Mouse (Mus musculus) erythroid progenitor cell, adult 5-6 weeks (primary cell): Measurements from ENCODE around the gene Sema6d. TPM values are rescaled to one million over a fixed set of nuclear protein-coding genes. Genes with fewer than 3 reads are reported as not detected.

Experiments used
- ATAC-seq: replicated peaks from 2 replicates; pipeline ENCODE4 v1.8.0; 2016; ENCODE audit warnings: moderate number of reproducible peaks, mild to moderate bottlenecking, moderate TSS enrichment, inconsistent platforms; ENCODE audit not compliant: poor library complexity, low FRiP score, severe bottlenecking
- total RNA-seq, 2 experiments: library from RNA; stranded (forward) in 1 of 2; stranded (reverse) in 1 of 2; fragments of 150-400 nt in 1 of 2; fragments of 186-747, 209-891 nt in 1 of 2; gene quantifications; 2 replicates each; pipeline versions ENCODE4 v1.2.3 to v1.2.4; 2015 to 2017; ENCODE audit warnings: low replicate concordance in 2 of 2

The Sema6d gene
- total RNA-seq, 2 experiments from 2014 or later, result 1.3 to 5.0 TPM

DNA sequence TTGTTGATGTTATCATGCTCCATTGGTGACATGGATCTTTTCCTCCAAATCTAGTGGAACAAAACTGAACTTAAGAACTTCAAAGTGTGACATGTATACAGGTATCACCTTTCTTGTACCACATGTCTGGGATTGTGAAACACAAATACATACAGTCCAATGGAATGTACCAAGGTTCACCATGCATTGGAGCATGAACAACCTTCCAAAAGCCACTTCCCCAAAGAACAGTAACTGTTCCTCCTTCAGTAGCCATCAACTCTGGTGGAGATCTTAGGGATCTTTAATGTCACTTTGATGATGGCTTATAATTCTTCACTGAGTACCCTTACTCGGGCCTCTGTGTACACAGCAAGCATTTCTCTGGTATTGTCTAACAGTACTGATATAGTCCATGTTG, 295.3 kb downstream of the Sema6d start:
- ATAC-seq, result no peak

DNA sequence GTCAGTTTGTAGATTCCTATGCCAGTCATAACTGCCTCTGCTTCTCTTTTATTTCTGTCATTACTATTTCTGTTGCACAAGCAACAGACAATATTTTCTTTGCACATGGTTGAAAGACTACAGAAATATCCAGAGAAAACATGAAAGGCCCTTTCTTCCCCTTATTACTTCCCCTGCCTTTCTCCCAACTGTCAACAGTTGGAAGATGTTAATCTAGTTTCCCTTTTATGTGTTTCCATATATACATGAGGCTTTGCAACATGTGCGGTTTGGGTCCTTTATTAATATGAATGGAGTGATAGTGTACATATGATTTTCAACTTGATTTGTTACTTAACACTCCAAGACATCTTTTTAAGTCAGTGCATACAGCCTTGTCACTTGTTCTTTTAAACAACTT, 296.0 kb downstream of the Sema6d start:
- no peak for ATAC-seq

DNA sequence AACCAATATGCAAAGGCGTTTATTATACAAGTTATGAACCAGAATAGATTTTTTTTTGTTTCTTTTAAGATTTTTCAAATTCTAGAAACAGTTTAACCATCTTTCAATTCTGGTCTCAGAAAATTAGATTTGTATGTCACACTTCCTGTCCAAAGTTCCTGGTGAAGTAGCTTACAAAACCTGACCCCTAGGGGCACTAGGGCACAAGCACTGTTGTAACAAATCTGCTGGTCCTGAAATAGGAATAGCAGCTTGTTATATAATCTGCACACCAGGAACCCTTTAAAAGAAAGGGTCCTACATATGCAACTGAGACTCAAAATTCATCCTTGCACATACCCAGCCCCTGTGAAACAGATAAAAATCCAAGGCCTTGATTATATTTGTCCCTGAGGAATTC, 298.5 kb downstream of the Sema6d start:
- no peak for ATAC-seq

DNA sequence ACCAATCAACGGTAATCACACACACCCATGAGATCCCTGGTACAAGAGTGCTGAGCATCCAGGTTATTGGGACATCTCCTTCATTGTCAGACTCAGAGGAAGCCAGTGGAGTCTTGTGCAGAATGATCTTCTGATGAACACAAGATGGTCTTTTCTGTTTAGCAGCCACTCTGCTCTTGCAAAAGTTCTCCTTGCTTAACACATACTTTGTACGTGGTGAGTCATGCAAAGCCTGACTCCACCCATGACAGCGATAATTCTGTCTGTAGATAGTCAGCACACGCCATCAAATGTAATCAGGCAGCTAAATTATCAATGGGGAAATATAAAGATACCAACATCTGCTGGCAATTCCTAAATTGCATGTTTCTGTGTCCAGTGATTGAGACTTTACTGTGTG, 307.0 kb downstream of the Sema6d start:
- ATAC-seq, result no peak

DNA sequence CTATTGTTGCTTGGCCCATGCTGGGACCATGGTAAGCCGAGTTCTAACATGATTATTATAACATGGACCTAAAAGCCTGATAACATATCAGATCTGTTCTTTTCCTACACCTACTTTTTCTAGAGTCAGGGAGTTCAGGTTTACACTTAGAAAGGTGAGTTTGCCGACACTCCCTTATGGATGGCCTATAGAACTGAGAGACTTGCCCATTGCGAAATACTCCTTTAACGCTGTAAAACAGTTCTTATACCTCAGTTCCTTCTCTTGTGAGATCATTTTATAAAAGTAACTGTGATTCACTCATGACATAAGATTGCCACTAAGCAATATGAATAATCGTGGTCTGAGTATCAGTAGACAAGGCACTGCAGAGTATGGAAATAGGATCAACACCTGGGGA, 307.5 kb downstream of the Sema6d start:
- no peak for ATAC-seq

DNA sequence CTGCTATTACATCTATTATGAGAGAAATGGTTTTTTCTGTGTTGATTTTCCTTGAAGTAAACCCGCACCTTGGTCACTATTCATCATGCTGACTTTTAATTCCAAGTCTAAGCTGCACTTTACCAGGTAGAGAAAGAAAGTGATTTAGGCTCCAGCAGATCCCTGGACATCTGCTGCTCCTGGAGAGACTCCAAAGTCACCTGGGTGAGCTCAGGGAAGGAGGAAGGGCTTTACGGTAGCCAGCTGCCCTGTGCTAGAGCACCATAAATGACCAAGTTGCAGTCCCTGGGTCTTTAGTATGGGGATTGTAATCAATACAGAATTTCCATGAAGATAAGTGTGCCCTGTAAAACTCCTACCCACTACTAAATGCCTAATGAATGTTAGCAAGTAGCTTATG, 309.8 kb downstream of the Sema6d start:
- ATAC-seq, result no peak

DNA sequence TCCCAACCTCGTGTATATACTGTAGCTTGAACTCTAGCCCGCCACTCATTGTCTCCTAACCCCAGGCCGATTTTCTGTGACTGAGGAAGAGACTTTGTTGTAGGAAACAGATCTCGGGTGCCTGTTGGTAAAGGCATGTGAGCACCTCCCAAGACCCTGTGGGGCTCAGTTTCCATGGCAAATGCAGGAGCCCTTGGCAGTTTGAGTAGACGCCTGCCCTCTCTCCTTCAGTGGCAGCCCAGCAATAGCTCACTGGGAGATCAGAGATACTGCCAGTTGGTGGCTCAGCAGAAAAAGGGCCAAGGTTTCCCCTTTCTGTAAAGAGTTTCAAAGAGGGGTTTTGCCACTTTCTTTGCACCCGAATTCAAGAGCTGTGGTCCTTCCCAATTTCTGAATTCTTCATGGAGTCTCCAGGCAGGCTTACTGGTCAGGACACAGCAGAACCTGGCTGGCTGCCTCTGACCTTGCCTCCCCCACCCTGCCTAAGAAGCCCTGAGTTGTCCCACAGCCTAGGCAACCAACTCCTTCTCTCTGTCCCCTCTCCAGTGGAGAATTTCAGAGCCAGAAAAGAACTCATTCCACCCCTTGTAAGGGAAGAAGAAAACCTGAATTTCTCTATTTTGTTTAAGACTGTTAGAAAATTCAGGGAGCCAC, 312.1 kb downstream of the Sema6d start:
- ATAC-seq, result no peak

DNA sequence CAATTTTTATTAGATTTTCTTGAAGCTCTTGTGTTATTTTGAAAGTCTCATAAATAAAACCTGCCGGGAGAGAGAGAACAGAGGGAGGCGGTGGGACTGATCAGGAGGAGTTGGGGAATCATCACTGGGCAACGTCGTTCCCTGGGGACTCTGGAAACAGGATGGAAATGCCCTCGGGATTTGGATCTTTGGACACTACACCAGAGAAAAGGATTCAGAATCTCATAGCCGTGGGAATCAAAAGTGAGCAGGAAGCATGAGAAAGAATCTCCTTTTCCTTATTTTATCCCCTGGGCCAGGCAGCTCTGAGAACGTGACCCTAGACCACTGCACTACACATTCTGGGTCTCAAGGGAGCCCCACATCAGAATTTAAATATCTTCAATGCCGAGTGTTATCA, 313.8 kb downstream of the Sema6d start:
- ATAC-seq, result no peak

DNA sequence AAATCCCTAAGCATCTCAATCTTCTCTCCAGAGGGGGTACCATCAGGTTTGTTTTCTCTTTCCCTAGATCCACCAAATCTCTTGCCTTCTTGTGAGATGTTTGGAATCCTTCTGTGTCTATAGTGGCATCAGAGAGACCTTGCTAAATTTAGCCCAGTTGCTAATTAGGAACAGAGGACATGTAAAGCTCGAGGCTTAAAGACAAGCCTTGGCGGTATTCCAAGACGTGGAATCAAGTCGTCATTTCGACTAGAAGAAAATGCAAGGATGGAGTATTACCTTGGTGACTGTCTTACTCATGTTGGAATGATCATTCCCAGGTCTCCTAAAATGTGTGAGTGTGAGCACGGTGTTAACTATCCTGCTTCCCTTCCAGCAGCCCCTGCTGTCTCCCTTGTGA, 314.2 kb downstream of the Sema6d start:
- no peak for ATAC-seq

DNA sequence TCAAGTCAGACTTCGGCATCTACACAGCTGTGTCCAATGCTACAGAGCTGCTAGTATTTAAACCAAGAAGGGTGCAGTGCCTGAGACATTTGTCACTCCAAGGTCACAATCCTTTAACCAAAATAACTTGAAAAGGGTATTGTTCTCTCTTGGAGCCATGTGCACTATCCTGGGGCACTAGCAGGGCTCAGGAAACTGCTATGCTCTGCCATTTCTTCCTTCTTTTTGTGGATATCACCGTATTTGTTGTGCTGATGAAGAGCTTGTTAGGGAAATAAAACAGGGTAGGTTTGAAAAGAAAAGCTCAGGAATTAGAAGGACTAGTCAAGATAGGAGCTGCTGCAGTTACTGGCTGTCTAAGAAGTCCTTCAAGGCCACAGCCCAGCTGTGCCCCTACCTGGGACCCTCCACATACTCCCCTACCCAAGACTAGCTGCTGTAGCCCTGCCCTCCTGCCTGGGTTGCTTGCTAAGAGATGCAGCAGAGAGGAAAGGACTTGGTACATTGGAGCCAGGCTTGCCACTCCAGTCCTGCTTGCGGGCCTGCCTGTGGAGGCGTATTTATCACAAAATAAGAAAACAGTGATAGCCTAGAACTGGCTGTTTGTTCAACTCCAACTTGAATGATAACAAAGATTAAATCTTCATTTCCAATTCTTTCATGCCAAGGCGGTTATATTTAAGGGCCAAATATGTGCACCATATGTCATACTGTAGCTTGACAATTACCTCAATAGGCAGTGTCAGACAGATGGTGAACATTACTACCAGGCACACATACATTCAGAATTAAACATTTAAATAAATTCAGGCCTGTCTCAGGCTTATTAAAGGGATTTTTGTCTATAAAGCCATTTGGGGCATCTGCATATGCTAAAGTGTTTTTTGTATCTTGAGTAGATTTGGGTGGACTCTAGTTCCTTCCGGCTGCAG, 315.1 kb downstream of the Sema6d start:
- ATAC-seq, result no peak

DNA sequence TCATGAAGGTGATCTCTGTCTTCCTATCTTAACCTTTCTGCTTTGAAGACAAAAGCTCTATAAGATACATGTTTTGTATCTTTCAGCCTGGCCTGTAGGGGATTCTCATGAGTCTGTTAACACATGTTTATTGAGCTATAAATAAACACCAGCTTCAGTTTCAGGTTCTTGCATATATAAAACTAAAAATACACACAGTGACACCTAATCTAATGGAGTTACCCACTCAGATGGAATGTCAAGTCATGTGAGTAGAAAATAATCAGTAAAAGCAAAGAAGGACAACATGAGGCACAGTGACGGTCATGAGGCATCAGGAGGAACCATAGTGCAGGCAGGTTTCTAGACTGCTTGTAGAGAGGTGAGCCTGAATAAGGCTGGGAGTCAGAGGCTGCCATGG, 319.2 kb downstream of the Sema6d start:
- no peak for ATAC-seq

DNA sequence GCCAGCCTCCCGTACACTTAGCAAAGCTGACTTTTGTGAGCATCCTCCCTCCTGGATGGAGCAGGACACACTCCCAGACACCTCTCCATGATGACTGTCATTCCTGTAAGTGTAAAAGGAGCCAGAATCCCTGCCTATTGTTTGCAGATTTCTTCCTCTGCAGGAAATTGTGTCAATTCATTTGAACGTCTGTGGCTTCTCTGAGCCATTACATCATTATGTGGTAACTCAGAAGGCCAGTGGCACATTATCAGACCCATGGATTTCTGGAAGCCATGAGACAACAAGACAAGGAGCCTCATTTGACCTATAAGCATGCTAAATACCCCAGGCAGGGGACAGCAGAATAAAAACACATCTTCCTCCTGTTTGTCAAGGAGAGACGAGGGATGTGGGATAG, 327.0 kb downstream of the Sema6d start:
- ATAC-seq, result no peak

DNA sequence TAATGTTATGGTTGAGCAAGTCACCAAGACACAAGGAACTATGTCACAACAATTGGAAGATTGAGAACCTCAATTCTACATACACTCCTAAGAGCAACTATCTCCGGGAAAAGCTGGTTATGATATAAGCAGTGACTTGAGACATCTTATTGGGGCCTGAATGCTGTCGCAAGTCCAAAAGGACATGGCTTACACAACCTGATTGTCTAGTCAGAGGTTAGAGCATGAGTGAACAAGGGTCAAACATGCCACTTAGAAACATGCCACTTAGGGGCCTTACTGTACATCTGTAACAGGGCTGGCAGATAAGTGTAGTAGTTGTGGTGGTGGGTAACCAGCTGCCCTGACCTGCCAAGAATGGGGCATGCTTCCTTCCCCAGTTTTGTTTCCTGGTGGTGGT, 328.6 kb downstream of the Sema6d start:
- ATAC-seq, result no peak

DNA sequence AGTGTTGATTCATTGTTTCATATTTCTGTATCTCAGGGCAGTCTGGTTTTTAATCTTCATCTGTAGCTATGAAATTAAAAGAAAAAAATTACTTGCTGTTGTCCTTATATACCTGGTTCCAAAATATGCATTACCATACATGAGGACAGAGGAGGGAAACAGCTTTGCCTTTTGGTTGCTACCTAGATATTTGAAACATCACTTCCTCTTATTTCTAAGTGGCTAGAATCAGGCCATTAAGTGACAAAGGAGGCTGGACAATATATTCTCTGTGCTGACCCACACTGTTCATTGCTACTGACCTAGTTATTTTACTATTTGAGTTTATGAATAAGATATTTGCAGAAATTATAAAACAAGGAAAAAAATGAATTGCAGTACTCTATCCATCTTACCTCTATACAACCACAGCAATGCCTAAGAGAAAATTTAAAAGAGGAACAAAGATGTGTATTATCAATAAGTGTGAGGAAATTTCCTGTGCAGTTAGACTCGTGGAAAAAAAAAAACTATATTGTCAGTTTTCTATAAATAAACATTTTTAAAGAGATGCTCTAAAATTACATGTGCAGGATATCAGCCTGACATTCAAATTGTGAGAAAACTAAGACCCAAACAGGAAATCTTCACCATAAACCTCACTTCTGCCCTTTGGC, 330.5 kb downstream of the Sema6d start:
- no peak for ATAC-seq

DNA sequence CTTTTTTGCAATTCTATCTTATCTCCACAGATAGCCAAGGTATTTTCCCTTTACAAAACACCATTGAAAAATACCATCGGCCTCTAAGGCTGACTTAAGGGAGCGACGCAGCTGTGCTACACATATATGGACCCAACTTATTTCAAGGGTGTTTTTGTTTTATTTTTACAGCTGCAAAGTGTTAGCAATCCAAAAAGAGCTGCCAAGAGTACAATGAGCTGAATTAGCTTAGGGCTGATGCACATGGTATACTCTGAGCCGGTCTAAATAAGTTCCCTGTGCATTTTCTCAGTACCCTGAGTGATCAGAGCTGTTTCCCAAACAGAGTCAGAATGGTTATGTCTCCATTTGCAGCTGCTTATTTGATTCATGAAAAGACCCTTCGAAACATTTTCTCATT, 340.0 kb downstream of the Sema6d start:
- ATAC-seq, result no peak

DNA sequence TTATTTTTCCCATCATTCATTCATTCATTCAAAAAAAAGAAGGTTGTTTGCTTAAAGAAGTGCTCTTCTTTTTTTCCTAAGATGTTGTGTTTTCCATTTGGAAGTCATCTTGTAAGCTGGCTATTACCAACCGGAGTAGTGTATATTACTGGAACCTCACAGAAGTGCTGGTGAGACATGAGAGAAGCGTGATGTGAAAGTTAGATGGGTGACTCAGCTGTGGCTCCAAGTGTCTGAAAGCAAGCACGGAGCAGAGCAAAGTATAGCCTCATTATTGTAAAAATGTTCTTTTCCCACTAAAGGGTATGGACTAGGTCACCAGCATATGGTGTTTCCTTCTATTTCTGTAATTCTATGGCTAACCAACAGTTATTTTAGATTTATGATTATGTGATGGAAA, 340.9 kb downstream of the Sema6d start:
- ATAC-seq, result no peak

DNA sequence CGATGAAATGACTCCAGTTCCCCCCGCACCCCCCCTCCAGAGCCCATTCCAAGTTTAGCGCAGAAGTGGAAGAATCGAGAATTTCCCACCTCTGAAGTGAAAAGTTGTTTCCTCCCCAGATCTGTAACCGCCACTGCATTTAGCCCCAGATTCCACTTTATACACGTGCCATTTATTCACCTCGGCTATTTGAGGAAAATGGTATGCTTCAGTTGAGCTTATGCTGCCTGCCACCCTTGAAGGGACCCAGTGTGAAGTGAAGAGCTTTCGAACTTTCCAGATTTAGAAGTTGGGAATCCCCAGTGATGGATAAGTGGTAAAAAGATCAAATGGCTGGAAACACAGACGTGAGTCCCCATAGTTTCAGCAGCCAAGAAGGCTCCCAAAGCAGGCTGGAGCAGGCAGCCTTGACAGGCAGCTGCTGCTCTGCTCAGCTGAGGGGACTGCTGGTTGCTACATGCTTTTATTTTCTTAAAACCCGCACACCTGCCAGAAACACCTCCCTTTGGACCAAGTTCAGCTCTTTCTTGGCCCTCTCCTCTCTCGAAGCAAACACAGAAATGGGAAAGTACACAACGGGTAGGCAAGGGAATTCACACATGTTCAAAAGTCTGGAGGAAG, 345.7 kb downstream of the Sema6d start:
- ATAC-seq, result no peak

DNA sequence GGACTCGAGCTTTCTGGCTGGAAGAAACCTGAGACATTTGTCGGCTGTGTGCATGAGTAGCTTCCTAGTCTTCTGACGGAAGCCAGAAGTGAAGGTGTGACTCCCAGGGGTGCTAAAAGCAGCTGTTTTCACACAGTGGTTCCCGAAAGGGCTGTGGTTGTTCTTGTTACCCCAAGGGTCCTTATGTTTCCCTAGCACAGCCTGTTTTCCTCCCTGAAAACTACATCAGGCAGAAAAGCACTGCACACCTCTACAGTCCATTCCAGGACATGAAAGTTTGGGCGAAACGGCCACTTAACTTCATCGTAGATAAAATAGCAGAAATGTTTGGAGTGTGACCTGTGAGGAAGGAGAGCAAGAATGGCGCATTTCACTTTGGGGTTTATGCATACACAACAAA, 346.9 kb downstream of the Sema6d start:
- no peak for ATAC-seq

DNA sequence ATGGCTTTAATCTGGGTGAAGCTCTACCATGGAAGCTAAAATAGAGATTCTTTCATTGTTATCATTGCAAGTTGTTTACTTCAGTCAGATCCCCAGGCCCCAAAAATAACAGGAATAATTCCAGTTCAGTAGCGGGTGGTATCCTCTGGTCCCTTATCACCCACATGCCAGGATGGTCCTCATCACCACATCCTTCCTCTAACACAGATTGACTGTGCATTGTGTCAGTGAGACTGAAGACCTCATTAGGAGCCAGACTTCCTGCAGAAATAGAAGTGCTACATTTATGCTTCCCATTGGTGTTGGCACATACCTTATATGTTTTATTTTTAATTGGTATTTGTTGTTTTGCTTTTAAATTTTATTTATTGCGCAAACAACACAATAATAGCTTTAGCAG, 354.4 kb downstream of the Sema6d start:
- no peak for ATAC-seq

DNA sequence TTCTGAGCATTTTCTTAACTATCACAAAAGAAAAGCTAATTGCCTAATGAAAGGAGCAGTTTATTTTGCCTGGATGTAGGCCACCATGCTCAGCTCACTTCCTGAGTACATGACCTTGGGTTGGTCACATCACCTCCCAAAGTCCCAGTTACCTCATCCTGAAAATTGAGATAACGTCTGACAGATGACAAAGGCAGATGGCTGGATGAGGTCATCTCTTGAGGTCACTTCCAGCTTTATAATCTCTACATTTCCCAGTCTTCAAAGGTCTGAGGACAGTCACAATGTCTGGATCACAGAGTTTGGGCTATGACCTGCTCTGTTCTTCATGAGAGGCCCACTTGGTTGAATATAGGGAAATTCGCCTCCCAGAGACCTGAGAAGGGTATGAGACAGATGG, 366.1 kb downstream of the Sema6d start:
- ATAC-seq, result no peak

DNA sequence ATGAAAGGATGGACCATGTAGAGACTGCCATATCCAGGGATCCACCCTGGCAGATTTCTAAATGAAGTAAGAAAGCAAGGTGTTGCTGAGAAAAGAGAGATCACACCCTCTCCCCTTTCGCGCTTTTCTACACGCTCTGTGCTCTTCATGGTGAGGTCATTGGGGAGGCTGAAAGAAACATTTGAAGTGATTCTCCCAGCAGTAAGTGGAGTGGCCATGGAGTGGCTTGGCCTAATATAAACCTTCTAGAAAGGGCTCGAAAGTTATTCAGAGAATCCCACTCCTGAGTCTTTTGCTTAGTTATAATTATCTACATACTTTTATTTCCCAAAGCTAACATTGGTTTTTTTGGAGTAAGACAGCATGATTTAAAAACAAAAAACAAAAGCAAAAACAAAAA, 367.2 kb downstream of the Sema6d start:
- ATAC-seq, result no peak
